Mouse (Mus musculus) yolk sac, embryonic 10.5 days (tissue): Measurements from ENCODE around the gene Cnpy3.
"Not testable (repeated sequence)": the region's sequence is repeated elsewhere in the genome, so short reads cannot be mapped to it uniquely, and the experiment has no call there.

Source experiments
- DNase-seq: peaks from one replicate; pipeline ENCODE4 v3.0.0-alpha.2; 2017; ENCODE audit warnings: low spot score

Gene Cnpy3

GRCm38 (mm10) chr17:46751794-46752556 lies at the start of gene Cnpy3:
Gene Cnpy3, minus strand, starts transcription at chr17:46752214.
- peak; percentile 98 for DNase-seq

- DNase-seq, result no peak
Observed at GRCm38 (mm10) chr17:46801761-46802160, 49.7 kb upstream of the Cnpy3 start.

GRCm38 (mm10) chr17:46799680-46800079 lies 47.7 kb upstream of the Cnpy3 start:
- no peak for DNase-seq

GRCm38 (mm10) chr17:46797386-46797785 lies 45.4 kb upstream of the Cnpy3 start:
- no peak for DNase-seq

DNA sequence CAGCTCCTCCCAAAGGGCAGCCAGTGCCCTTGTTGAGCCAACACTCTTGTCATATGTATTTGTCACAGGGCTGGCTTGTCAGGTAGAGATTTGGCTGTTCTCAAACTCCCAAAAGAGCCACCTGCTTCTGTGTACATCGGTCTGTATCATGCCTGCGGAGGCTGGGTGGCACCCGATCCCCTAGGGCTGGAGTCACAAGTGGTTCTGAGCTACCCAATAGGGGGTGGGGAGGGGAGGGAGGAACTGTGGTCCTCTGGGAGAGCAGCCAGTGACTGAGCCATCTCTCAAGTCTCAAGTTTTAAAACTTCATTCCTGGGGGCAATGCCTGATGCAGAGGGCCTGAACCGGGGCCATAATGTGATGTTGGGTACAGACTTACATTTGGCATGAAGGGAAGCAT lies 44.7 kb upstream of the Cnpy3 start:
- DNase-seq, result no peak

DNA sequence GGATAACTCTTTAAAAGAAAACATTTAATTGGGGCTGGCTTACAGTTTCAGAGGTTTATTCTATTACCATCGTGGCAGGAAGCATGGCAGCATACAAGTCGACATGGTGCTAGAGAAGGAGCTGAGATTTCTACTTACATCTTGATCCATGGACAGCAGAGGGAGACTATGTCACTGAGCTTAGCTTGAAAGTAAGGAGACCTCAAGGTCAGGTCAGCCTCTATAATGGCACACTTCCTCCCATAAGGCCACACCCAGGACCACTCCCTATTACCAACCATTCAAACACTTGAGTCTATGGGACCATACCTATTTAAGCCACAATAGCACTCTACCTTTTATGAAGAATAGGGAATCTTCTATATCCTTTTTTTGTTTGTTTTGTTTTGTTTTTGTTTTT lies 40.9 kb upstream of the Cnpy3 start:
- DNase-seq, result no peak

DNA sequence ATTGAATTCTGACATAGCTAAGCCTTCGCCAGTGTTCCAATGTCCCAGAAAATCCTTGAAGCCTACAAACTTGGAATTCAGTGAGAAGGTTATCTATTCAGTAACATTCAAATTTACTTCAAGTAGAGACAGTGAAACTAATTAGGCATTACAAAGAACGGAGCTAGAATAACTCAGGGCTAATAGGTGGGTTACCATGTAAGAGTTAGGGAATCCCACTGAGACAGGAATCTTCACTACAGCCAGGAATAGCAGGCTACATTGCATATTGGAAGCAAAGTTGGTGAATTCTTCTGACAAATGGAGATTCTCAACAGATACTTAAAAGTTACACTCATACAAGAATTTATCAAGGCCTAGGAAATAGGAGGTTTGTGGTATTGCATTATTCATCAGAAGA lies 36.0 kb upstream of the Cnpy3 start:
- not testable (repeated sequence) for DNase-seq

- DNase-seq, result no peak
Observed at GRCm38 (mm10) chr17:46786952-46787351, 34.9 kb upstream of the Cnpy3 start.

DNA sequence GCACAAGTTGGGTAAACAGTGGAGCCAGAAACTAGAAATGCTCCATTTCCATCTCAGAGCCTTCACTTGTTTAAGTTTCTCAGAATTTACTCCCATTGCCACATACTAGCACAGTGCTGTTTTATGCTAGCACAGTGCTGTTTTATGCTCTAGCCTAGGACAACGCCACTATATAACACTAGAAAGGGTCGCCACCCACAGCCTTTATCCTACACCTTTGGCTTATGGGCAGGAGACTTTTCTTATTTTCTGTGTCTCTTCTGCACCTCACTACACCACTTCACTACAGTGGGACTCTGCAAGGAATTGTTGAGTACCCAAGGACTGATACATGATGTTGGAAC lies 31.2 kb upstream of the Cnpy3 start:
- no peak for DNase-seq

- DNase-seq, result peak; percentile 93
Observed at GRCm38 (mm10) chr17:46782341-46783221, 30.6 kb upstream of the Cnpy3 start, which contains the start of gene Rpl7l1. Gene Rpl7l1, minus strand, starts transcription at chr17:46782672.

DNA sequence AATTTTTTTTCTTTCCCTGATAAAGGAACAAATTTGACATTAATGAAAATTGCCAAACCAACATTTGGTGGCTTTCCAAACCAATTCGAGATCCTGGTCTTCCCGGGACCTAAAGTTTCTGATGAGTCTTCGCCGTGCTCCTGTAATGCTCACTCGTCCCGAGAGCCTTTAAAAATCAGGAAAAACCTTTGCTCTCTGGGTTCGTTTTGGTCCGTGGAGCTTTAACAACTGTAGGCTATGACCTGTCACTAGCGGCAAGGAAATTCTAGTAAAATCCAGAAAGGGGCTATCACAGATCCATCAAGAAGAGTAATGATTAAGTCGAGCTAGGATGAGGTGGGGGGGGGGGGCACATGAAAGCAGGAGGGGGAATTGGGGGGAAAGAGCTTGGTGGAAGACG lies 29.9 kb upstream of the Cnpy3 start:
- no peak for DNase-seq

GRCm38 (mm10) chr17:46776087-46776486 lies 24.1 kb upstream of the Cnpy3 start:
- no peak for DNase-seq

DNA sequence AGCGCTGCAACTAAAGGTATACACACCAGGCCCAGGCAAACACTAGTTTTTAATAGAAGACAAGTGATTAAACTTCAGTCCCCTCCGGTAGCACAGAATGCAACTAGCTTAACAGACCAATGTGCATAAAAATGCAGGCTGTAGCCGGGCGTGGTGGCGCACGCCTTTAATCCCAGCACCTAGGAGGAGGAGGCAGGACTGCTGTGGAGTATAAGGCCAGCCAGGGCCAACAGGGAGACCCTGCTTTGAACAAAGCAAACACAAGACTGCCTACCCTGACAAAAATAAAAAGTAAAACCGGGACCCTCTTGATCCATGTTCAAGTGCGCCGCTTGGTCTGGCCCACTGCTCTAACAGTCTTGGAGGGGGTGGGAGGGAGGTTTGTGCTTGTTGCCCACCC lies 23.1 kb upstream of the Cnpy3 start:
- no peak for DNase-seq

DNA sequence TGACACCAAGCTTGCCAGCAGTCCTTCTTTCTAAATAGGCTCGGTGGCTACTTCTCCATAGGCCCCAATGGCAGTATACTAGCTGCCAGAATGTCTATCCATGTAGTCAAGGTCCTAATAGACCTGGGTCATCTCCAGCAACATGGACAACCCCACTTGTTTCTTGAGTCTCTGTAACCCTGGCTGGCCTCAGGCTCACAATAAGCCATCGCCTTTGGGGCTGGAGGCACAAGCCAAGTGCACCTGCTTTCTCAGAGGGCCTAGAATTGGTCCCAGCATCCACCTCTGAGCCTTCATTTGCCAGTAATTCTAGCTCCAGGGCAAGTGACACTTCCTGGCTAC lies 22.1 kb upstream of the Cnpy3 start:
- no peak for DNase-seq

DNA sequence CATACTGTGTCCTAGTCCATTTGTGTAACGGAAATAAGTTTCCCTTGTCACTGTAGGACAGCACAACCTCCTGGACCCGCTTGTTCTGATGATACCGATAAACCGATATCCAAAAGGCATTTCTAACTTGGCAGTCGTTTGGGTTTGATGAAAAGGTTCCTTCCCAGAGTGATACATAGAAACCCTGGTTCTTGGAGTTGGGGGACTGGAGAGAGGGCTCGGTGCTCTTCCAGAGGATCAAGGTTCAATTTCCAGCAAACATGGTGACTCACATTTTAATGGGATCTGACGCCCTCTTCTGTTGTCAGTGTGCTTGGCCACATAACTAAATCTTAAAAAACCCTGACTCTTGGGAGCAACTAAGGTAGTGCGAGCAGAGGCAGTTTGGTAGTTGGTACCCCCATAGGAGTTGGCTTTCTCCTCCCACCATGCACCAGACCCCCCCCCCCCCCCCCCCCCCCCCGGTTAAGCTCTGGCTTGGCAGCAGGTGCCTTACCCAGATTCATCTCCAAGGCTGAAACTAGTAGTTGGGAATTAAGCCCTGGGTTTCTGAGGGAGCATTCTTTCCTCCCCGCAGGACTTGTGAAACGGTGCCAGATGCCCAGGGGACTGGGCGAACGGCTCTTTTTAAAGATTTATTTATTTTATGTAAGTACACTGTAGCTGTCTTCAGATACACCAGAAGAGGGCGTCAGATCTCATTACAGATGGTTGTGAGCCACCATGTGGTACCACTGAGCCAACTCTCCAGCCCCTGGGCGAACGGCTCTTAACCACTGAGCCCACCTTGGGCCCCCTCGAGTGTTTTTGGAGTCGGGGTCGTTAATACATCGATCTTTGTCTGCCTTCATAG lies 21.5 kb upstream of the Cnpy3 start:
- peak; percentile 56 for DNase-seq

GRCm38 (mm10) chr17:46772404-46773277 lies 20.6 kb upstream of the Cnpy3 start, which contains the start of gene 2310039H08Rik:
Gene 2310039H08Rik, plus strand, starts transcription at chr17:46772635.
- peak; percentile 92 for DNase-seq

GRCm38 (mm10) chr17:46772038-46772403 lies 20.0 kb upstream of the Cnpy3 start:
- no peak for DNase-seq

DNA sequence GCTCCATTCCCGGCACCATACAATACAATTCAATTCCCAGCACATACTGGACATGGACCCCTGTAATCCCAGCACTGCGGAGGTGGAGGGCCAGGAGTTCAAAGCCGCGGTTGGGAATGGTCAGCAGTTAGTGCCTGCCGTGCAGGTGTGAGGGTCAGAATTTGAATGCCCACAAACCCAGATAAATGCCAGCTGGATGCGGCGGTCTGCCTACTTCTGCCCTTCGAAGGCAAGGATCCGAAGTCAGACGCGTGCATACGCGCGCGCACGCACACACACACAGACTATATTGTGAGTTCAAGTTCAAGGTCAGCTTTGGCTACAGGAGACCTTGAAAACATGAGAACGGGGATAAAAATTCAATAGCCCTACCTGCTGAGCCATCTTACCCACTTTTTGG lies 19.6 kb upstream of the Cnpy3 start:
- no peak for DNase-seq

DNA sequence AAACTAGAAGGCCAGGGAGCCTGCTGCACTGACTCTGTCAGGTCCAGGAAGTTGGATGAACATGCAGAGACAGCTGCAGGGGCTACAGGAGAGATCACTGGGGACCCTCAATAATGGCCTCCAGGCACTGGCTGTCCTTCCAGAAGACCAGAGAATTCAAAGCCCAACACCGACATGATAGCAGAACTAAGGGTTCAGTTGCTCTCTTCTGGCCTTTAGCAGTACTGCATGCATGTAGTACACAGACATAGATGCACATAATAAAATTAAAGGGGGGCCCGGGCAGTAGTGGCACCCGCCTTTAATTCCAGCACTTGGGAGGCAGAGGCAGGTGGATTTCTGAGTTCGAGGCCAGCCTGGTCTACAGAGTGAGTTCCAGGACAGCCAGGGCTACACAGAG lies 19.0 kb upstream of the Cnpy3 start:
- no peak for DNase-seq

GRCm38 (mm10) chr17:46770546-46770945 lies 18.5 kb upstream of the Cnpy3 start:
- no peak for DNase-seq

- peak; percentile 26 for DNase-seq
Observed at GRCm38 (mm10) chr17:46767868-46768267, 15.9 kb upstream of the Cnpy3 start.
